Mouse (Mus musculus): ENCODE results near the gene Ddx4. TPM values are rescaled to one million over a fixed set of nuclear protein-coding genes. Genes with fewer than 3 reads are reported as not detected.

Gene Ddx4
- 1 to 10 TPM in 1 of 2 experiments, under 1 TPM in 1; 0.92 to 1.0 TPM for total RNA-seq (2021)

DNA sequence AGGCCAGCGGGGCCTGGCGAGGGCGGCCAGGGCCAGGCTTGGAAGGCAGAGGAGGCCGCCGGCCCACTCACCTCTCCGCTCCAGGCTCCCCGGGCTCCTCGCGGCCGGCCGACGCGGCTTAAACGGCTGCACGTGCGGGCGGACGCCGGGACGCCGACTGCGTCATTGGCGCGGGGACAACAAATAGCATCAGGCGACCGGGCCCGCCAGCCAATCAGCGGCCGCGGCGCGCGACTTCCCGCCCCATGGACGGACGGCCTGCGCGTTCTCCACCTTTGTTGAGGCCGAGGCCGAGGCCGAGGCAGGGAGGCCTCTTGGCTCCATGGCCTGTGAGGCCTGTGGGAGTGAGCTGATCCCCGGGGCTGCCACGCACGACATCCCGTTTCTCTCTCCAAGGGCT, at the start of gene Ddx4:
Ddx4 (minus strand) TSS at position 271 of the 400 bp plus-strand sequence.
- intact Hi-C loops (cut with DNase I), result no loop called here
- DNase-seq, result no peak

DNA sequence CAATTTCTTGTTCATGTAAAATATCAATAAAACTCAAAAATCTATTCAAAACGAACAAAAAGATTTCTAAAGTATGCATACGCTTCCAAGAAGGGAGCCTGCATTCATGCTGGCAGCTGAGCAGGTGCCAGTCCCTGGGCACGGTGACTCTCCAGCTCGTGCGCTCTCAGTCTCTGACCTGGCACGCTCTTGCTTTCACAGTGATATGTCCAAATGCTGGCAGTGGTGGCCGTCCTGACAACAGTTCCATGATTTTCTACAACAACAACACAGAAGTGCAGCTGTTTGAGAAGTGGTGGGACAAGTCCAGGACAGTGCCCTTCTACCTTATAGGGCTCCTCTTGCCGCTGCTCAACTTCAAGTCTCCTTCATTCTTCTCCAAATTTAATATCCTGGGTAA, 49.0 kb upstream of the Ddx4 start:
- intact Hi-C loops (cut with DNase I), result no loop called here
- DNase-seq, result no peak

DNA sequence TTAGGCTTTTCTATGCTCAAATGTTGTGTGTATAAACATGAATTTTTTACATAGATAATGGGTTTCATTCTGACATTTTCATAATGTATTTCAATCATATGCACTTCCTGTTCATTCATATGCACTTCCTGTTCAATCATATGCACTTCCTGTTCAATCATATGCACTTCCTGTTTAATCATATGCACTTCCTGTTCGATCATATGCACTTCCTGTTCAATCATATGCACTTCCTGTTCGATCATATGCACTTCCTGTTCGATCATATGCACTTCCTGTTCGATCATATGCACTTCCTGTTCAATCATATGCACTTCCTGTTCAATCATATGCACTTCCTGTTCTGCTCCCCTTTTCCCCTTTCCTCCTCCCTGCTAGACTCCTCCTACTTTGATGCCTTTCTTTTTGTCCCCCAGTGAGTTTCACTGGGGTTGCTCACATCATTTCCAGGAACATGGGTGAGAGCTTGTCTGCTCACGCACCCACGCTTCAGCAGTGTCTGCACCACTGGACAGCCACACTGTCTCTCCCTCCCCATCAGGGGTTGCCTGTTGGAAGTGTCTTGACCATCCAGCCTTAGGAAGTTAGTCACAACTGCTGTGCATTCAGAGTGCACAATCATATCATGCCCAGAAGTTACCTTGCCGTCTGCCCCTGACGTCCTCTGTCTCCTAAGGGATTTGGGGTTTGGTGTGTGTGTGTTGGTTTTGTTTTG, 43.4 kb upstream of the Ddx4 start:
- intact Hi-C loops (cut with DNase I), result no loop called here
- no peak for DNase-seq

DNA sequence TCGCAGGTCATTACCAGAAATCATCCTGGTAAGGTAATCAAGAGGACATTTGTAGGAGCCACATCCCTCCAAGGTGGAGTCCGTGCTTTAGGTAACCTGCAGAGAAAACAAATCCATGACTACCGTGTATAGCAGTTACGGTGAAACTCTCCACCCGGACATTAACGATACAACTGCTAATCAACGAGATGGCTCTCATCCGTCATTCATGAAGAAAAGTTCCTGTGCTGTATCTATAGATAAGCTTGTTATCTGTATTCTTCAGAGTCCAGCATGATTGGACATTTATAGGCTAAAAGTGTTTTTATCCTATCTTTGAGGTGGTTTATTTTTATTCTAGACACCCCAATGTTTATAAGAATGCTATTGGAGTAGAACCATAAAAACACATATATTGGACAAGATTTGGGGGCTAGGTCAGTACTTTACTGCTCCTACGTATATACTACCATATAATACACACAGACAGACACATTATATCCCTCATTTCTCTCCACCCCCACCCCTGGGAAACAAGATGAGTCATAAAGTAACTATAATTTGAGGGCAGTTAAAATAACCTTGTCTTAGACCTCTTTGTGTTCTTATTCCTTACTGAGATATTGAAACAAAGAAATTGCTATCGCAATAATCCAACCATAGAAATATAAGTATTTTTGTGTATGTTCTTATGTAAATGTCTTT, 40.7 kb upstream of the Ddx4 start:
- intact Hi-C loops (cut with DNase I), result no loop called here
- no peak for DNase-seq

DNA sequence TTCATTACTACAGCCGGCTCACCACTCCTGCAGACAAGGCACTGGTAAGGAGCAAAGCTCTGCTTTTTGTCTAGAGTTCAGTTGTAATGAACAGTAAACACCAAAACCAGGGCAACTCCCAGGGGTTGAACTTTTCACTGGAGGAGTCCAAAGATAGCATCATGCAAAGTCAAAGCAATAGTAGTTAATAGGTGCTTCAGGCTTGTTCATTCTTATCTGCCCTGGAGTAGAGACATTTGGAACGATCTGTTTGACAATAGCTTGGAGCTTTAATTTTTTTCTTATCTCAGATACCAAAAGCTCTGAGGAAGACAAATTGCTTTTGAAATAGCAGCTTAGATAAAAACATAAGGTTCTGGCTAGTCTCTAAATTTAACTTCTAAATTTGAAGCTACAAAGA, 33.9 kb upstream of the Ddx4 start:
- intact Hi-C loops (cut with DNase I), result no loop called here
- DNase-seq, result no peak

DNA sequence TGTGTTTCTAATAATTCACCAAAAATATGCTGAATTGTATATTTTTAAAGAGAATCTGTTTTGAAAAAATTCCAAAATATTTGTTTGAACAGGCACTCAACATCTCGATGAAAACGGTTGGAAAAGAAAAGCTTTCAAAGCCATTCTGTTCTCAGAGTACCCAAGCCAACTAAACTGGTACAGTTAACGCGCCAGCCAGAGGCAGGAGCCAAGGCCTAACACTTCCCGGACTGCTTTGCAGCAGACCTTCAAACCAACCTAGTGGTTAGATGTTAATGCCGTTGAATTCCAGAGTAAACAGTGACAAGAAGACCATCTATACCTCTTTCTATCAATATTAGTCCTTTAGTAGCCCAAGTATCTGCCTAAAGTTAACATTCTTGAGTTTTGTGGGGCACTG, 31.7 kb upstream of the Ddx4 start:
- DNase-seq, result no peak
- intact Hi-C loops (cut with DNase I), result no loop called here

DNA sequence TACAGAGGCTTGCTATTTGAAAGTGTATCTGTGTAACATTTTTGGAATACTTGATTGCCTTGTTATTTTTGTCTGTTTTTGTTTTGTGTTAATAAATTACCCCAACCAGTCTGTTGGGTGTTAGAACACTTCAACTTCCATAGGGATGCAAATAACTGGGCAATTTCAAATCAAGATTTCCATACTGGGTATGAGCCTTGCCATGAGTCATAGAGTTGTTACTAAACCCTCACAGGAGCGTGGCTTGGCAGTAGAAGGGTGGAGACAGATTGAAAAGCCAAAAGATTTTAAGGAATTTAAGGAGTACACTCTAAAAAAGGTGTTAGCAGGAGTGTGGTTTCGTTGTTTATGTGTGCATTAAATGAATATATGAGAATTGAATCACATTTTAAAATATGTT, 31.0 kb upstream of the Ddx4 start:
- DNase-seq, result no peak
- intact Hi-C loops (cut with DNase I), result no loop called here

DNA sequence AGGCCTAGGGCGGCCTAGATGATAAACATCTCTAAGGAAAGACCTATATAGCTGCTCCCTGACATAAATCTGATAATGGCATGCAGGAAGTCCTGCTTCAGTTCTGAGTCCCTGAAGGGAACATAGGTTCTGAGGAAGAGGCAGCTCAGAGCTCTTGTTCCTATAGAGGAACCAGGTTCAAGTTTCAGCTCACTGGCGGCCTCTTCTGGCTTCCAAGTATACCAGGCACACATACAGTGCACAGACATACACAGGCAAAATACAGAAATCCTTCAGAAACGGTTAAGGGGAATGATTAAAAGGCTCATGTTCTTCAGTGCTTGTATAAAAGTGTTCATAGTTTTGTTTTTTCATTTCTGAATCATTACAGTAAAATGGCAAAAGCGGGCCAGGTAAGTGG, 25.9 kb upstream of the Ddx4 start:
- intact Hi-C loops (cut with DNase I), result loop anchor here (5.0 to 10.0 kb wide), 2 partner anchors 187 to 359 kb away; partner anchors contain the start of gene Cdc20b
- DNase-seq, result no peak

DNA sequence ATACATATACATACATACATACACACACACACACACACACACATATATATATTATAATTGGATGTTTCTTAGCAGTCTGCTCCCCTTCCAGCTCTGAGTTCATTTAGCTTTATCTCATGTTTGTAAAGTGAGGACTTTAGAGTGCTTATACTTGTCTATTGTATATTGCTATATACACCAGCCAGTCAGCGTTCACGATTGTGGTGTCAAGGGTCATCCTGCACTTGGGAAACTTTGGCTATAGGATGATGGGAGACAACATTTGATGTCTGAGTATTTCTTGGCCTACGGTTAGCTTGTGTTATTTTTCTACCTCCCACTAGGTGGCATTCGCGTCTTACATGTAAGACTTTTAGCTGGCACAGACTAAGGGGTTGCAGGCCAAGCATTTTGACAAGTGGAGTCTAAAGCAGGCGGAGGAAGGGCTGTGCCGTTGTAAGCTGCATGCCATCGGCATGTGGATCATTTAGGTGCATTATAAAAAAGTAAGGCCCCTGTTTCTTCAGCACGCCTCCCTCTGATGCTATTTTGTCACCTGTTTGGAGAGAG, 21.7 kb upstream of the Ddx4 start:
- intact Hi-C loops (cut with DNase I), result loop anchor here (5.0 to 10.0 kb wide), 2 partner anchors 191 to 233 kb away; no protein-coding TSS in a partner anchor
- peak; percentile 52 for DNase-seq

DNA sequence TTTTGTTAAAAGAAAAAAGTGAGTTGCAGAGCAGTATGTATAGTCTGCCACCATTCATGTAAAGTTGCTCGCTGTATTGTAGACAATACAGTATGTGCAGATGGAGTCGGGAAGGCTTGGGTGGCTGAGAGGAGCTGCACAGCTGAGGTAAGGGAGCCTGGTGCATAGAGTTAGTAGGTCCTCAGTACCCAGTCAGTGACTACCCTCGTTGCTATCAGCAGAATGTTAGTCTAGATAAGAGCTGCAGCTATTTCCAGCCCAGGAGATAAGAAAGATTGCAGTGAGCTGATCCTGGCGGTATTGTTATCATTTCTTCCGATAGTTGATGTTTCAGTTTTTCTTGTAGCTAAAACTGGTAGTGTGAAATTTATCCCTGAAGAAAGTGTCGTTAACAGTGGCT, 20.5 kb upstream of the Ddx4 start:
- intact Hi-C loops (cut with DNase I), result loop anchor here (5.0 to 10.0 kb wide), 2 partner anchors 192 to 235 kb away; no protein-coding TSS in a partner anchor
- no peak for DNase-seq

DNA sequence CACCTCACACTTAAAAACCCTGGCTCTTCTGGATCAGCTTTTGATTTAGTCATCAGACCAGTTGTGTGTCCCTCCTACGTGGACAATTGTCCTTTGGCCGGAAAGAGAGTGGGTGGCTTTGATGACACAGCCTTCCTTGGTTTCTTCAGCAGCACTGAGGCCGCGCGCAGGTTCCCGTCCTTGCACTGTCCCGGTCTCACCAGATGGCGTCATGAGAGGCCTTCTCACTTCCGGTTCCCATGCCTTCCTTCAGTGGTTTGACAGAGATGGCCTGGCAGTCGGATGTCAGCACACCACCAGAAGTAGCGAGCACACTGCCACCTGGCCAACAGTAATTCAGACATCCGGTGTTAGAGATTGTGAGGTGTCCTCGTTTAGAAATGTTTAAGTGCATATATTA, 19.4 kb upstream of the Ddx4 start:
- intact Hi-C loops (cut with DNase I), result loop anchor here (5.0 to 10.0 kb wide), 2 partner anchors 193 to 236 kb away; no protein-coding TSS in a partner anchor
- DNase-seq, result no peak

DNA sequence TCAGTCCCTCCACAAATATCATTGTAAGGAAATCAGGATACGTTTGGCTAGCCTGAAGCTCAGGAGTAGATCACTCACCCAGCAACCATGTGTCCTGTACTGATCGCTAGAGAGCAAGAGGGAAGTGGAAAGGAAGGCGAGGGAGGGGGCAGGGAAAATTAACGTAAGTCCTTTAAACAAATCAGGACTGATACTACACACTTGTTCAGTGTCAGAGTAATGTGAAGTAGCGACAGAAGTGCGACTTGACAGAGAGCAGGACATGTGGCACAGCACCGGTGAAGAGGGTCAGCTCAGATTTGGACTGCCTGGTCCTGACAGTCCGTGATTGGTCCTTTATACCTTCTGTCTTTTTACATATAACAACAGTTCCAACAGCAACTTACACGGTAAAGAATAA, 14.9 kb upstream of the Ddx4 start:
- DNase-seq, result no peak
- intact Hi-C loops (cut with DNase I), result no loop called here

DNA sequence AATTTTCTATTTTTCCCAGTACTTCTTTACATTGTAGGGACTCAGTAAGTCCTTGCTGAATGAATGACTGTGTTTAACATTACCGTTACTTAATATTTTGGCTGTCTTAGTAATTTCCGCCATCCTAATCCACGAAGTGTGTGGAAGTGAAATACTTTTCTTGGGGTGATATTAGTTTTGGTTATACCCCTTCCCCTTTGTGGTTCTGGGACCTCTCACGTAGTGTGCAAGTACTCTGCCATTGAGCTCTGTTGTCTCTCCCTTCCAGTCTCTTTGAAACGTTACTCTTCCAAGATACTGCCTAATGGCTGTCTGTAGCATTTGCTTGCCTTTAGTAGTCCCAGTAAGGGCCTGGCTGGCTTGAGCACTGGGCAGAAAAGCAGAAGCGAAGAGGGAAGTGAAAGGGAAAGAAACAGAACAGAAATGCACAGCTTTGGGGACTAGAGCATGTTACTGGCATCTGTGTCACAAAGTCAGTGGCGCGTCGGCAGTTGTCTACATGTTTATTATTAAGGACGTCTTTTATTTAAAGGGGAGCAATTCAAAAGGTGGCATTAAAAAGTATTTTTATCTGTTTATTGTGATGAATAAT, 14.3 kb upstream of the Ddx4 start:
- no peak for DNase-seq
- intact Hi-C loops (cut with DNase I), result no loop called here

DNA sequence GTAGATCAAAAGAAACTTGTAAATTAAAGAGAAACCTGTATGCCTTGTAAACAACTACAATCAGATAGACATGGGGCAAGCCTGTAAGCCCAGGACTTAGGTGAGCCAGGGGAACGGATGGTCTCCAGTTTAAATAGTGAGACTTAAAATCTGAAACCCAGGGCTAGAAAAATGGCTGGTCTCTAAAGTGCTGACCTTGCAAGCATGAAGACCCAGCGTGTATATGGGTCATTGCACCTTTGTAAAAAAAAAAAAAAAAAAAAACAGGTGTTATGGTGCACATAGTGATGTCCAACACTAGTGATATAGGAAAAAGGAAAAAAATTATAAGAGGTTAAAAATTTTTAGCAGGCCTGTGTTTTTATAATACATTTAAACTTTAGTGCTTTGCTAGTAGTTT, 9.4 kb upstream of the Ddx4 start:
- intact Hi-C loops (cut with DNase I), result no loop called here
- no peak for DNase-seq

DNA sequence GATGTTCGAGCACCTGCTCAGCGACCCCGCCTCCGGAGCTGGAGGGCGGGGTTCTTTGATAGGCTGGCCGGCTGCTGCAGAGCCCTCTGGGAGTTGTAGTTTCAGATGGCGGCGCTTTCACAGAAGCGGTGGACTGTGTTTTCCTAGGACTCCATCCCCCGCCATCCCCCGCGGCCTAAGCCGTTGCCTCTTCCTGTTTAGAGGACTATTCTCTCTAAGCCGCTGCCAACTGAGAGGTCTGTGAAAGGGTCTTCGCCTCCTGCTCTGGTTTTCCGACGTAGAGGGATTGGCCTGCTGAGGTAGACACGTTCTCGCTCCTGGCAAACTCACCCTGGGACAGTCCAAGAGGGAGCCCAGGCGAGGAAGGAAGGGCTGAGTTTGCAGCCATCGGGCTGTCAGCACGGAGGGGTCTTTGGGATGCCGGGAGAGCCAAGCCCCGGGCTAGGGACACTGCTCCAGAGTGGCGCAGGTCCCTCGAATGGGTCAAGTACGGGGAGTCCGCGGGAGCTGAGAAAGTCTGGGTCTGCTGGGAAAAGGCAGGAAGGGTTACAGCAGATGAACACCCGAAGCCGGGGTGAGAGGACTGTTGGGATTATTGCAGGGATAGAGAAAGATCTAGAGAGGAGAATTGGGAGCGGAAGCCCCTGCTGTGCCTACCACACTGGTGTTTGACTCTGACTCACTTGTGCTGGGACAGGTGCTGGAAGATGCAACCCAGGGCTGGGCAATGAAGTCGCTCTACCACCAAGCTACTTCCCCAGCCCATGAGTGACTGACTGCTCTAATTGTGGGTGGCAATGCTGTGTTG, 8.5 kb upstream of the Ddx4 start, which contains the start of gene Slc38a9:
Slc38a9 (plus strand) TSS at position 178 of the 808 bp plus-strand sequence.
- intact Hi-C loops (cut with DNase I), result no loop called here

DNA sequence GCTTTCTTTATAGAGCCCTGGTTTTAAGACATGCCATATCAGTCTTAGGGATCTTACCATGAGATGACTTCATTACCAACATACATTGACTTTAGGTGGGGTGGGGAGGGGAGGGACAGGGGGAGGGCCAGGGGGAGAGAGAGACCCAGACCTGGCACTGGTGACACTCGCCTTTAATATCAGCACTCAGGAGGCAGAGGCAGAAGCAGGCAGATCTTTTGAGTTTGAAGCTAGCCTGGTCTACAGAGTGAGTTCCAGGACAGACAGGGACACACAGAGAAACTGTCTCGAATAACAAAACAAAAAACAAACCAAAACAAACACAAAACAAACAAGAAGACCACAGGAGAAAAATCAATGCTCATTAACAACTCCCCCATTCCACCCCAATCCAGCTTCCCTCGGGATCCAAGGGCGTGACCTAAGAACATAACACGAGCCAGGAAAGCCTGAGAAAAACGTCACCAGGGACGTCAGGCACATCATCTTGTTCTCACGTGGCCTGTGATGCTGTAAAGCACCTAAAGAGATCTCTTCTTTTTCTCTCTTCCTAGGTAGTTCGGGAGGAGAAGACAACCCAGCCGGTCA, 7.8 kb upstream of the Ddx4 start:
- intact Hi-C loops (cut with DNase I), result no loop called here

More for the DNA sequence above, 8.5 kb upstream of the Ddx4 start, which contains the start of gene Slc38a9:
- peak; percentile 95 for DNase-seq

DNA sequence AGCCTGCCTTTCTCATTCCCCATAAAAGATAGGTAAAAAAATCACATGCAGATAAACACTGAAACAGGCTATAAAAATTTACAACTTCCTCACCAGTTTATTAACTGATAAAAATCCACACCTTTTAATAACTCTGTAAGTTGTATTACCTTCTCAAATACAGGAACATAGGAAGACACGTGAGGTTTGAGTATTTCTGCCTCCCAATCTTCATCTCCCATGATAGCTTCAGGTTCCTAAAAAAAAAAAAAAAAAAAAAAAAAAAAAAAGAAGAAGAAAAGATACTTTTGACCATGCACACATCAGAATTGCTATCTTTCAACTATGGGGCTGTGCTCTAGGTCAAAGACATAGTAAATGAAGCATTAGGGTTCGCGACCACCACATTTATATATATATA, 1.1 kb downstream of the Ddx4 start:
- intact Hi-C loops (cut with DNase I), result no loop called here
- no peak for DNase-seq

More for the DNA sequence above, 7.8 kb upstream of the Ddx4 start:
- no peak for DNase-seq

DNA sequence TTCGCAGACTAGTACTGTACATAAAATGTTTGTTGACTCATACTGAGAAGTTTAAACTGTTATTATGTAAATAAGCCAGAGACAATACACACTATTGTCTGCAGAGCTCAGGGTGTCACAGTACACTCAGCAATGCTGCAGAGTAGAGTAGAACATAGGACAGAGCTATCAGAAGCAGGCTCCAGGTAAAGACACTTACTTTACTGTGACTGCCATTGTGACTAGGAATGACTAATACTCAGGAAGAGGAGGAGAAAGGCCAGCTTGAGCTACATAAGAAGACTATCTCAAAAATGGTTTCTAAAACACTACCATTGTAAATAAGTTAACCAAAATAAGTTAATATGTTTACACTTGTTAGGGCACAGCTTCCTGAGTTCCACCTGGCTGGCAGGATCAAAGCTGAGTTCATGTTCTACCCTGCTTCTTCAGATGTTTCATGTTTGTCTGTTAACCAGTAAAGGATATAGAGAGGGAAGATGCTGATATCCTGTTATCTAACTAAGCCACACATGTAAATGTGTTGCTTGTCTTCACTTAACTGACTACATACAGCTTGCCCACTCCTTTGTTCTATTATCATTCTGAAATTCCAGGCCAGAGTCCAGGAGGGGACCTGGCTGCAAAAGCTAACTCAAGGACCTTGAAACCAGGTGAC, 6.6 kb downstream of the Ddx4 start:
- intact Hi-C loops (cut with DNase I), result no loop called here
- DNase-seq, result no peak

DNA sequence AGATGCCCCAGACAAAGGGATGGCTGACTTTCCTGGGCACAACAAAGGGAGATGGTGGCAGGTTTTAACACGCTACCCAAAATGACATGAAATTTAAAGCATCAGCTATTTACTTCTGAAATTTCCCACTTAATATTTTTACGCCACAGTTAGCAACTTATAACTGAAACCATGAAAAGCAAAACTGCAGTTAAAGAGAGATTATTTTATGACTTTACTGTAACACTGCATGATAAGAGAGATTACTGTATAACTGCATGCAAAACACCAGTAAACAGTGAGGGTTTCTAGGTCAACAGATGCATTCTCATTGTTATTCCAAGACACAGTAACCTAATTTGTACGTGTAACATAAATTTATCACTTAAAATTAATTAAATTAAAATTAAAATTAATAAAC, 7.3 kb downstream of the Ddx4 start:
- no peak for DNase-seq
- intact Hi-C loops (cut with DNase I), result no loop called here

DNA sequence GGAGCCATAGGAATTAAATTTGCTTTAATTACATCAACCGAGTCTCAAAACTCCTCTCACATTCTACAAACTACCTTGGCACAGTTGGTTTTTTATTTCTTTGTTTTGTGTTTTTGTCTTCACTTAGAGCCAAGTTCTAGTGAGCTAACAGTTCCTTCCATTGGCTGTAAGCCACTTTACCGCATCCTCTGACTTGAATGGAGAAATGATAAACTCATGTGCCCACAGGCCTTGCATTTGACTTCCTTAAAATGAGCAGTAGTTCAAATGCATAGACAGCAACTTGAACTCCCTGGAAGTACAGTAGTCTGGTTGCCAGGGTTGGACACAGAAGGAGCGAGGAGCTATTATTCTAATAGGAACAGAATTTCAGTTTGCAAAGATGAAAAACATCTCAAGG, 9.4 kb downstream of the Ddx4 start:
- intact Hi-C loops (cut with DNase I), result no loop called here
- DNase-seq, result no peak
